Mouse (Mus musculus): ENCODE results near the gene Fam69a. TPM values are rescaled to one million over a fixed set of nuclear protein-coding genes. Genes with fewer than 3 reads are reported as not detected.
"Not testable (repeated sequence)": the region's sequence is repeated elsewhere in the genome, so short reads cannot be mapped to it uniquely, and the experiment has no call there.

Fam69a gene
- polyA plus RNA-seq, 1 experiment: 2.2 TPM

DNA sequence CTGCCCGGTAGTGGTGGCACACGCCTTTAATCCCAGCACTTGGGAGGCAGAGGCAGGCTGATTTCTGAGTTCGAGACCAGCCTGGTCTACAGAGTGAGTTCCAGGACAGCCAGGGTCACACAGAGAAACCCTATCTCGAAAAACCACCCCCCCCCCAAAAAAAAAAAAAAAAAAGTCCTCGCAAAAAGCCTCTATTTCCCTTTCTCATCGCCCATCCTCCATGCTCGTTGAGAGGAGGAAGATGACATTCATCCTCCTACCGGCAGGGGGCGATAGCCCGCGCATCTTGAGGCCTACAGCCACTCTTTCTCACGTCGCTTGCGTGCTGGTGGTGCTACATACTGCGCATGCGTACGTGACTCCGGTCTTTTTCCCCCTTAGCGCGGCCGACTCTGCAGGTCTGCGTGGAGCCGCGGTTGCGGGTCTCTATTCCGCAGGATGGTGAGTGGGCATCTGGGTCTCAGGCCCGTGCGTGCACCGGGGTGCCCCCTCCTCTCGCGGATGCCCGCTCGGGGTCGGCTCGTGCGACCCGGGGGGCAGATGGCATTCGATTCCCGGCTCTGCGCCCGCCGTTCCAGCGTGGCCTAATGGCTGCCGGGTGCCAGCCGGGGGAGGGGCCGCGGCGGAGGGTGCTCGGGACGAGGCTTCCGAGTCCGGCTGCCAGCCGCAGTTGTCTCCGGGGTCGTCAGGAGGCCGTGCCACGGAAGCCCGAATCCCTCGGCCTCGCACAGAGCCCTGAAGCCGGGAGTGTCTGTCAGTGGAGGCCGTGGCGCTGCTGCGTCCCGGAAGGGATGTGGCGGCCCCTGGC, 86.5 kb downstream of the Fam69a start, which contains the start of gene Rpl5:
Rpl5 (plus strand) TSS at position 297 of the 808 bp plus-strand sequence.
- peak within 1 kb of the TSS; percentile 98 for H3K4me3 ChIP-seq (ENCODE audit: extremely low read depth, insufficient read depth, insufficient read length)
- peak; percentile 91 to 93 for DNase-seq (ENCODE audit: low read depth in 1 of 2, low spot score in 2 of 2)
- H3K4me1 ChIP-seq (ENCODE audit: control insufficient read depth, insufficient read depth, insufficient read length): no peaks in the 10 kb centered on the region
- no peaks in the 10 kb centered on the region for H3K27me3 ChIP-seq (ENCODE audit: control insufficient read depth, insufficient read depth, low read length)
- 4% methylated on average over 66 of the region's 66 CpGs for WGBS
- peak within 1 kb of the TSS; percentile 83 for H3K27ac ChIP-seq (ENCODE audit: insufficient read depth, low read length)
- peaks cover 18% of the 10 kb centered on the region for H3K36me3 ChIP-seq (ENCODE audit: control insufficient read depth, insufficient read depth, low read length)
- peak; percentile 96 for TF ChIP-seq CTCF (IDR thresholded peaks at IDR 0.05; ENCODE audit: extremely low read depth, insufficient read depth, insufficient read length, insufficient replicate concordance)
- peak; percentile 91 for TF ChIP-seq POLR2A (IDR thresholded peaks at IDR 0.05; ENCODE audit: low read depth, low read length)

- no peak for DNase-seq (ENCODE audit: low read depth in 1 of 2, low spot score in 2 of 2)
- WGBS: 90% methylated on average over 1 of the region's 1 CpGs
These were observed 90.6 kb downstream of the Fam69a start for GRCm38 (mm10) chr5:107896265-107896664.

GRCm38 (mm10) chr5:107894676-107895075, 92.2 kb downstream of the Fam69a start:
- no peak overlapping the region for H3K4me3 ChIP-seq (ENCODE audit: extremely low read depth, insufficient read depth, insufficient read length)
- no peak for DNase-seq (ENCODE audit: low read depth in 1 of 2, low spot score in 2 of 2)
- no peaks in the 10 kb centered on the region for H3K36me3 ChIP-seq (ENCODE audit: control insufficient read depth, insufficient read depth, low read length)
- no peaks in the 10 kb centered on the region for H3K27me3 ChIP-seq (ENCODE audit: control insufficient read depth, insufficient read depth, low read length)
- no peaks in the 10 kb centered on the region for H3K4me1 ChIP-seq (ENCODE audit: control insufficient read depth, insufficient read depth, insufficient read length)
- 80% methylated on average over 7 of the region's 7 CpGs for WGBS
- TF ChIP-seq POLR2A (IDR thresholded peaks at IDR 0.05; ENCODE audit: low read depth, low read length) (no peak), CTCF (IDR thresholded peaks at IDR 0.05; ENCODE audit: extremely low read depth, insufficient read depth, insufficient read length, insufficient replicate concordance) (no peak)
- H3K27ac ChIP-seq (ENCODE audit: insufficient read depth, low read length): no peak overlapping the region

More at GRCm38 (mm10) chr5:107896265-107896664, 90.6 kb downstream of the Fam69a start:
- Histone ChIP-seq H3K27ac (ENCODE audit: insufficient read depth, low read length) (no peak overlapping the region), H3K36me3 (ENCODE audit: control insufficient read depth, insufficient read depth, low read length) (no peaks in the 10 kb centered on the region), H3K4me3 (ENCODE audit: extremely low read depth, insufficient read depth, insufficient read length) (no peak overlapping the region), H3K27me3 (ENCODE audit: control insufficient read depth, insufficient read depth, low read length) (no peaks in the 10 kb centered on the region), H3K4me1 (ENCODE audit: control insufficient read depth, insufficient read depth, insufficient read length) (no peaks in the 10 kb centered on the region)
- TF ChIP-seq POLR2A (IDR thresholded peaks at IDR 0.05; ENCODE audit: low read depth, low read length) (no peak), CTCF (IDR thresholded peaks at IDR 0.05; ENCODE audit: extremely low read depth, insufficient read depth, insufficient read length, insufficient replicate concordance) (no peak)

GRCm38 (mm10) chr5:107891515-107891914, 95.4 kb downstream of the Fam69a start:
- not testable (repeated sequence) for H3K27me3 ChIP-seq (ENCODE audit: control insufficient read depth, insufficient read depth, low read length); H3K27ac ChIP-seq (ENCODE audit: insufficient read depth, low read length); H3K4me3 ChIP-seq (ENCODE audit: extremely low read depth, insufficient read depth, insufficient read length); H3K36me3 ChIP-seq (ENCODE audit: control insufficient read depth, insufficient read depth, low read length); H3K4me1 ChIP-seq (ENCODE audit: control insufficient read depth, insufficient read depth, insufficient read length)
- WGBS: 55% methylated on average over 1 of the region's 1 CpGs
- peak in 1 of 2 experiments; percentile 12 for DNase-seq (ENCODE audit: low read depth in 1 of 2, low spot score in 2 of 2)
- 0 out of 2 replicates have a peak, but pooled peaks have one; percentile 4 for TF ChIP-seq CTCF (IDR thresholded peaks at IDR 0.05; ENCODE audit: extremely low read depth, insufficient read depth, insufficient read length, insufficient replicate concordance)

DNA sequence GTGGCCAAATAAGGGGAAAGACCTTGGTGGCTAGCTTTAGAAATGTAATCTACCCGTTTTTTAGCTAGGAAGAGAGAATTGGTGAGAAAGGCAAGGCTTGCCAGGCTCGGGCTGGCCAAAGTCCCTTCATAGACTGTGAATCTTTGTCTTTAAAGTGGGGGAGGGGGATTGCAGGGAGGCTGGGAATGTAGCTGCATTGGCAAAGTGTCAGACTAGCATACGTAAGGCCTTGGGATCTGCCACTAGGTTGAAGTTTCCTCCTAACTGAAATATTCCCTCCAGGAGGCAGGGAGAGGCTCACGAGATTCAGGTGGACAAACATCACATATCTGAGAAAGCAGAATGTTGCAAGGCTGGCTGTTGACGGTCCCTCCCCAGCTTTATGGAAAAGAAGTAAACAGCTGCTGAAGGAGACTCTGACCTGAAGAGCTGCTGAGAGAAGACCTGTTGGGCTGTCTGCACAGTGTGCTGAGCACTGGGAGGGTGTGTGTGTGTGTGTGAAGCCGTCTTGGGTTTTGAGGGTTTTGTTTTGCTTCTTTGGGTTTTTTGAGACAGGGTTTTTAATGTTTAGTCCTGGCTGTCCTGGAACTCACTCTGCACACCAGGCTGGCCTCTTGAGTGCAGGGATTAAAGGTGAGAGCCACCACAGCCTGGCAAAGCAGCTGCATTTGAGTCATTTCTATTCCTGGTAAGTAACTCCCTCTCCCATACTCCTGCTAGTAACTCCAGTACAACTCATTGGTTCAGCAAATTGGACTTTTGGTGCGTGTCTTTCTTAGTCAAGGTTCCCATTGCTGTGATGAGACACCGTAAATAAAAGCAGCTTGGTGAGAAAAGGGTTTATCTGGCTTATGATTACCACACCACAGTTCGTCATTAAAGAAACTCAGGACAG, 96.6 kb downstream of the Fam69a start:
- Histone ChIP-seq H3K27me3 (ENCODE audit: control insufficient read depth, insufficient read depth, low read length) (no peaks in the 10 kb centered on the region), H3K27ac (ENCODE audit: insufficient read depth, low read length) (no peak overlapping the region), H3K4me1 (ENCODE audit: control insufficient read depth, insufficient read depth, insufficient read length) (no peaks in the 10 kb centered on the region), H3K36me3 (ENCODE audit: control insufficient read depth, insufficient read depth, low read length) (no peaks in the 10 kb centered on the region), H3K4me3 (ENCODE audit: extremely low read depth, insufficient read depth, insufficient read length) (no peak overlapping the region)
- no peak for DNase-seq (ENCODE audit: low read depth in 1 of 2, low spot score in 2 of 2)
- TF ChIP-seq CTCF (IDR thresholded peaks at IDR 0.05; ENCODE audit: extremely low read depth, insufficient read depth, insufficient read length, insufficient replicate concordance) (no peak), POLR2A (IDR thresholded peaks at IDR 0.05; ENCODE audit: low read depth, low read length) (no peak)
- WGBS: 85% methylated on average over 9 of the region's 9 CpGs

DNA sequence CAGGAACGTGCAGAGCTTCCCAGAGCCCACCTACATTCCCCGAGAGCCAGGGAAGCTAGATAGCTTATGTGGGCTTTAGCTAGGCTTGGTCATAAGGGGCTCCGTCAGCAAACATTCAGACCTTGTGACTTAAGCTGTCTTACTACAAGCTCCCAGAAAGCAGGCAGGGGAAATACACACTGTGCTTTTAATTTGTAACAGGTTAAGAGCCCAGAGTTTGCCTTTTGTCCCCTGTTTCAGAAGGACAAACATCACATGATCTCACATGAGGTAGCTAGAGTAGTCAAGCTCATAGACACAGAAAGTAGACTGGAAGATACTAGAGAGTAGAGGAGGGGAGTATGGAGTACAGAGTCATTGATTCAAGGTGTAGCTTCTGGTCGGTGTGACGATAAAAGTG, 106.2 kb downstream of the Fam69a start:
- no peak for DNase-seq (ENCODE audit: low read depth in 1 of 2, low spot score in 2 of 2)
- Histone ChIP-seq H3K36me3 (ENCODE audit: control insufficient read depth, insufficient read depth, low read length) (no peaks in the 10 kb centered on the region), H3K27ac (ENCODE audit: insufficient read depth, low read length) (no peak overlapping the region), H3K4me1 (ENCODE audit: control insufficient read depth, insufficient read depth, insufficient read length) (no peaks in the 10 kb centered on the region), H3K27me3 (ENCODE audit: control insufficient read depth, insufficient read depth, low read length) (no peaks in the 10 kb centered on the region), H3K4me3 (ENCODE audit: extremely low read depth, insufficient read depth, insufficient read length) (no peak overlapping the region)
- TF ChIP-seq POLR2A (IDR thresholded peaks at IDR 0.05; ENCODE audit: low read depth, low read length) (no peak), CTCF (IDR thresholded peaks at IDR 0.05; ENCODE audit: extremely low read depth, insufficient read depth, insufficient read length, insufficient replicate concordance) (no peak)
- WGBS: 89% methylated on average over 5 of the region's 5 CpGs
